Mouse (Mus musculus) left cerebral cortex, postnatal 25 days (tissue): ENCODE results near the gene Prkag2. TPM values are rescaled to one million over a fixed set of nuclear protein-coding genes. Genes with fewer than 3 reads are reported as not detected.
"Not testable (repeated sequence)": the region's sequence is repeated elsewhere in the genome, so short reads cannot be mapped to it uniquely, and the experiment has no call there.

Experiments
- DNase-seq, 2 experiments: peaks; one replicate each; pipeline ENCODE4 v3.0.0; 2022; ENCODE audit warnings: low spot score in 2 of 2, mixed read lengths in 1 of 2
- intact Hi-C: fragments of 180-260 bp; cut with DNase I; formaldehyde crosslinking; loops from one replicate; pipeline ENCODE4 v1.15.1; 2025
- total RNA-seq, 2 experiments: library from RNA; stranded (reverse); gene quantifications; 2 replicates each; pipeline ENCODE4 v1.2.3; 2021

The Prkag2 gene
- total RNA-seq, 2 experiments from 2014 or later, result 102 to 108 TPM

DNA sequence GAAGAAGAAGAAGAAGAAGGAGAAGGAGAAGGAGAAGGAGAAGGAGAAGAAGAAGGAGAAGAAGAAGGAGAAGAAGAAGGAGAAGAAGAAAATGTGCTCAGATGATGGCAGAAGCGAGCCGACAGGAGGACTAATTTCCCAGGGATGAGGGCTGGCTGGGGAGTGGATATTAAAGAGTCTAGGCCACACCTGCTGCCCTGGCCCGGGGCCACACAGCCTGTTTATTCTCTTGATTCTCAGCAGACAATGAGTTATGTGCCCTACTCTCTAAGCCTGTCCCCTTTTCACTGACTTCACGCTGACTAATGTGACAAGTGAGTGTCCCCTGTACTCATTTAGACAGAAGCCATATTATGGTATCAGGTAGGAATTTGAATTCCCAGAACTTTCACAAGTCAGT, 11.8 kb downstream of the Prkag2 start:
- DNase-seq, result no peak
- intact Hi-C loops, result loop anchor here (5.0 to 10.0 kb wide), 3 partner anchors 74 to 184 kb away; no protein-coding TSS in a partner anchor

GRCm38 (mm10) chr5:25088111-25088510, 12.3 kb downstream of the Prkag2 start:
- intact Hi-C loops, result loop anchor here (5.0 to 10.0 kb wide), 3 partner anchors 74 to 183 kb away; no protein-coding TSS in a partner anchor
- DNase-seq, result no peak

GRCm38 (mm10) chr5:25087064-25087463, 13.4 kb downstream of the Prkag2 start:
- intact Hi-C loops, result loop anchor here (5.0 to 10.0 kb wide), 3 partner anchors 75 to 182 kb away; no protein-coding TSS in a partner anchor
- DNase-seq, result peak; percentile 57 to 89

DNA sequence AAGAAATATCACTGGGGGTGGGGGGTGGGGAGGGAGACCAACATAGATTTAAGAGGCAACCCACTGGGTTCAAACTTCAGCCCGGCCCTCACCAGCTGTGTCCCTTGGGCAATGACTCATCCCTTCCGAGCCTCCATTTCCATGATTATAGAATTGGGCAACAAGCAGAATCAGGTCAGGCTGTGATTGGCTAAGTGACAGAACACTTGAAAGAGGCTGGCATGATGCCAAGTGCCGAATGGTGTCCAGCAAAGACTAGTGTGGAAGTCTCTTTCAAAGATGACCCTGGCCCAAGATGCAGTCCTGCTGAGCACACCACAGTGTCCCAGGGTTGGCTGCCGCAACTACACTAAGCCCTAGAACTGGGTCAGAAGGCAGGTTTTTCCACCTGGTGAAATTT, 14.2 kb downstream of the Prkag2 start:
- intact Hi-C loops, result loop anchor here (5.0 to 10.0 kb wide), 3 partner anchors 76 to 181 kb away; no protein-coding TSS in a partner anchor
- peak; percentile 67 to 81 for DNase-seq

DNA sequence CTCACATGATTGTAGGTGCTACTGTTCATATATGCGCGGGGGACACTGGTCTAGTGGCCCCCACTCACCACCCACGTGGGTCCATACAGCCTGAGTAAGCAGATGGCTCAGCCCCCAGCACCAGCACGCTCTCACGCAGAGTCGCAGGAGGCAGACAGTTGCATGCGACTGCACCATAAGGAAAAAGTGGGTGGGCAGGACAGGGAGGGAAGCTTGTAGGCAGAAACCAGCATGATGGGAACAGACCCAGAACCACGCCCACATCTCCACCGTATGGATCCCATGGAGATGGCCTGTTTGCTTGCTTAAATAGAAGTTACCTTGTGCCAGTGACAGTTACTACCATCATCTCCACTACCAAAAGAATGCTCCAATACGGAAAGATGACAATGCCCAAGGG, 15.3 kb downstream of the Prkag2 start:
- peak; percentile 77 to 97 for DNase-seq
- intact Hi-C loops, result loop anchor here (1.0 to 10.0 kb wide), 5 partner anchors 31 to 243 kb away; partner anchors contain the start of gene Rheb

DNA sequence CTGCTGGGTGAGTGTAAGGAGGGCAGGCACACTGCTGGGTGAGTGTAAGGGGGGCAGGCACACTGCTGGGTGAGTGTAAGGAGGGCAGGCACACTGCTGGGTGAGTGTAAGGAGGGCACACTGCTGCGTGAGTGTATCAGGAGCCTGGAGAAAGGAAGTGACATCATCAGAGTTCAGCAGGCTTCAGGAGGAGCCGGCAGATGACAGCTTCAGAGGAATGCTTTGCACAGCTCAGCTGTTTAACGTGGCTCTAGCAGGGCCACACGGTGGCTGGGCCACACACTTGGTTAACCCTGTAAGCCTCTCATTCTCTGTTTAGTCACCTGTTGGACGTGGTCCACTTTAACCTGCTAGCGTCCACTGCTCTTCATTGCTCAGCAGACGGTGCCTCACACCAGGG, 16.6 kb downstream of the Prkag2 start:
- DNase-seq, result no peak
- intact Hi-C loops, result loop anchor here (5.0 to 10.0 kb wide), 2 partner anchors 62 to 179 kb away; no protein-coding TSS in a partner anchor

- DNase-seq, result no peak
- intact Hi-C loops, result loop anchor here (5.0 to 10.0 kb wide), 2 partner anchors 60 to 178 kb away; no protein-coding TSS in a partner anchor
Observed at GRCm38 (mm10) chr5:25082542-25082941, 17.9 kb downstream of the Prkag2 start.

GRCm38 (mm10) chr5:25081545-25081944, 18.9 kb downstream of the Prkag2 start:
- intact Hi-C loops, result loop anchor here (1.0 to 10.0 kb wide), 4 partner anchors 22 to 177 kb away; no protein-coding TSS in a partner anchor
- DNase-seq, result peak; percentile 71 to 95

- intact Hi-C loops, result loop anchor here (1.0 to 10.0 kb wide), 4 partner anchors 22 to 176 kb away; no protein-coding TSS in a partner anchor
- no peak for DNase-seq
Observed at GRCm38 (mm10) chr5:25080994-25081393, 19.4 kb downstream of the Prkag2 start.

- intact Hi-C loops, result loop anchor here (5.0 to 10.0 kb wide), 2 partner anchors 58 to 176 kb away; no protein-coding TSS in a partner anchor
Observed at GRCm38 (mm10) chr5:25080438-25080945, 19.9 kb downstream of the Prkag2 start.

DNA sequence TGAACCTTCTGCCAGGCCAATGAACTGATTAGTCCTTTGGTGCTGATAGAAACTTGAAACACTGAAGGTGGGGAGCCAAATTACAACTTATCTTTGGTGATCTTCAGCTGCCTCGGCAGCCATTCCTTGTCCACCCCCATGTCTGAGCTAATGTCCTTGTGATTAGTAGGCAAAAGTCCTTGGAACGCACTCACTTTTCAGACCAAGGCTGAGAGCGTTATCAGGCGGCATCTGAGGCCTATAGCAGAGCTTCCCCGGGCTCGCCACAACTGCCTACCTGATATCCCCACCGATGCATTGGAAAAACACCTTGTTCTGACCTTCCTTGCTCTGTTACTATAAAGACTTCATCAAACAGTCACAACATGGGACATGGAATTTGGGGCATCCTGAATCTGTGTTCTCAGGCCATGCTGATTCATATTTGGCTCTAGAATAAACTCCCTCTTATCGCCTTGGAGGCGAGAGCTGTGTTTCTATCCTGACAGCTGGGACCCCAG, 20.6 kb downstream of the Prkag2 start:
- DNase-seq, result no peak

More at GRCm38 (mm10) chr5:25080438-25080945, 19.9 kb downstream of the Prkag2 start:
- DNase-seq, result peak; percentile 67 to 95

GRCm38 (mm10) chr5:25077873-25078651, 22.4 kb downstream of the Prkag2 start:
- no peak for DNase-seq
- intact Hi-C loops, result no loop called here

More for the DNA sequence above, 20.6 kb downstream of the Prkag2 start:
- intact Hi-C loops, result loop anchor here (5.0 to 10.0 kb wide), 2 partner anchors 58 to 175 kb away; no protein-coding TSS in a partner anchor

DNA sequence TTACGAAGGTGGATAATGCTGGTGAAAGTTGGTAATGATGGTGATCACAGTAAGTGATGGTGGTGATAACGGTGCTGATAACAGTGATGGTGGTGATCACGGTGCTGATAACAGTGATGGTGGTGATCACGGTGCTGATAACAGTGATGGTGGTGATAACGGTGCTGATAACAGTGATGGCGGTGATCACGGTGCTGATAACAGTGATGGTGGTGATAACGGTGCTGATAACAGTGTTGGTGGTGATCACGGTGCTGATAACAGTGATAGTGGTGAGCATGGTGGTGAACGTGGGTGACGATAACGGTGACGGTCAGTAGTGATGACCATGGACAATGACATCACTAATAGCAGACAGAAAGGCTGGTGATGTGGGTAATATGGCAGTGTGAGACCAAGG, 23.2 kb downstream of the Prkag2 start:
- intact Hi-C loops, DNase-seq: not testable (repeated sequence)

DNA sequence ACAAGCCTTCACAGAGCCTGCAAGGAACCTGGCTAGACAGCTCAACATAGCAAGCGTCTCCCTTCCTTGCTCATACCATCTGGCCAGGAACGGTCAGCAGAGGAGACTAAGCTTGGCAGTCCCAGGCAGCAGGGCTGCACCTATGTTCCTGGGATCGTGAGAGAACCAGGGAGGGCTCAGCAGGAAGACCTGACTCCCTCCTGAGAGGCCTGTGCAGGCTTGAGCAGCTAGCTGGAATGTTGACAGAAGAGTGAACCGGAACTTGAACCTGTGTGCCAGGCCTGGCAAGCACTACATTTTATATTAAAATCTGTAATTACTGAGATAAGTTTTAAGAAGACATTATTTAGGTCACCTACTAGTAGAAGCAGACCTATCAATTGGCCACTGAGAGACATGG, 24.8 kb downstream of the Prkag2 start:
- intact Hi-C loops, result no loop called here
- DNase-seq, result no peak

DNA sequence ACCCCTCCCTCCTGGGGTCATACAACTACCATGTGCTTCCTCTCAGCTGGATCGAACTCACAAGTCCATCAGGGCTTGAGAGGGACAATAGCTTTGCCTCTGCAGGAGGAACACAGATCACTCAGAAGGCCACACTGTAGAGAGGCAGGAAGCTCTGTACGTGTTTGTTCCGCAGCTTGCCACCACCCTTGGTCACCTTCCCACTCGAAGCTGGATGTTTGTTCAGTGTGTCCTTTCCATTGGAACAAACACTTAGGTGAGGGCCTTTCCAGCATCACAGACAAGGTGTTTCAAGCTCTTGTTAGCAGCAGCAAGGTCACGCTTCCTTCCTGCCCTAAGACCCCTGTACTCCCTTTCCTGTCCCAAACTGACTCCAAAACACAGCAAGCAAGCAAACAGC, 30.6 kb downstream of the Prkag2 start:
- DNase-seq, result no peak
- intact Hi-C loops, result no loop called here

GRCm38 (mm10) chr5:25067122-25067521, 33.3 kb downstream of the Prkag2 start:
- intact Hi-C loops, result no loop called here
- DNase-seq, result no peak

- no peak for DNase-seq
- intact Hi-C loops, result no loop called here
Observed at GRCm38 (mm10) chr5:25064270-25065232, 35.9 kb downstream of the Prkag2 start.

GRCm38 (mm10) chr5:25062506-25063132, 37.8 kb downstream of the Prkag2 start:
- intact Hi-C loops, result no loop called here
- DNase-seq, result no peak
